Mouse (Mus musculus) left cerebral cortex, postnatal 36 days (tissue): Measurements from ENCODE around the gene Nadk2. TPM values are rescaled to one million over a fixed set of nuclear protein-coding genes. Genes with fewer than 3 reads are reported as not detected.
A peak's percentile ranks its signal among the peaks of the same experiment; 100 is the strongest.

Experiments
- DNase-seq, 2 experiments: peaks; one replicate each; pipeline ENCODE4 v3.0.0; 2021 to 2022; ENCODE audit warnings: low spot score in 2 of 2, mixed read lengths in 1 of 2
- intact Hi-C: fragments of 180-260 bp; cut with DNase I; formaldehyde crosslinking; loops from one replicate; pipeline ENCODE4 v1.15.1; 2025
- total RNA-seq, 2 experiments: library from RNA; stranded (reverse); gene quantifications; 2 replicates each; pipeline ENCODE4 v1.2.3; 2021

Nadk2 gene
- total RNA-seq, 2 experiments from 2014 or later: 47.6 to 48.2 TPM

- intact Hi-C loops: no loop called here
- no peak for DNase-seq
Measured at GRCm38 (mm10) chr15:9124856-9125255, 53.8 kb downstream of the Nadk2 start.

GRCm38 (mm10) chr15:9127051-9127791 is 56.2 kb downstream of the Nadk2 start:
- no peak for DNase-seq
- intact Hi-C loops: no loop called here

GRCm38 (mm10) chr15:9130772-9131498 is 59.9 kb downstream of the Nadk2 start:
- intact Hi-C loops: no loop called here

GRCm38 (mm10) chr15:9131499-9131888 is 60.4 kb downstream of the Nadk2 start:
- DNase-seq: no peak
- intact Hi-C loops: no loop called here

More at GRCm38 (mm10) chr15:9130772-9131498, 59.9 kb downstream of the Nadk2 start:
- DNase-seq: no peak

- no peak for DNase-seq
- intact Hi-C loops: no loop called here
Measured at GRCm38 (mm10) chr15:9132693-9133443, 61.8 kb downstream of the Nadk2 start.

GRCm38 (mm10) chr15:9134891-9135507 is 63.9 kb downstream of the Nadk2 start:
- no peak for DNase-seq
- intact Hi-C loops: no loop called here

- no peak for DNase-seq
- intact Hi-C loops: no loop called here
Measured at GRCm38 (mm10) chr15:9139447-9139846, 68.4 kb downstream of the Nadk2 start.

- intact Hi-C loops: no loop called here
- peak; percentile 98 for DNase-seq
Measured at GRCm38 (mm10) chr15:9140252-9140680, 69.2 kb downstream of the Nadk2 start, which contains the start of gene Lmbrd2. Gene Lmbrd2, plus strand, starts transcription at chr15:9140550.

- peak in 1 of 2 experiments; percentile 63 for DNase-seq
- intact Hi-C loops: no loop called here
Measured at GRCm38 (mm10) chr15:9140684-9141171, 69.7 kb downstream of the Nadk2 start.

- DNase-seq: no peak
- intact Hi-C loops: no loop called here
Measured at GRCm38 (mm10) chr15:9155325-9155724, 84.3 kb downstream of the Nadk2 start, which contains the start of gene Skp2. Gene Skp2, minus strand, starts transcription at chr15:9155425.

Other genes with a start within 250 kb of the Nadk2 start
- gene Ranbp3l, start 103.3 kb upstream of the Nadk2 start, total RNA-seq: 10 to 100 TPM in 1 of 2 experiments, 1 to 10 TPM in 1; 8.4 to 10.9 TPM
- gene Lmbrd2, start 69.3 kb downstream of the Nadk2 start, total RNA-seq: 10 to 100 TPM; 61.1 to 68.9 TPM
- 1 to 10 TPM; 4.3 to 6.1 TPM for gene Skp2, start 84.2 kb downstream of the Nadk2 start, total RNA-seq
- gene Ugt3a1, start 205.6 kb downstream of the Nadk2 start, total RNA-seq: not detected